Mouse (Mus musculus) brain, embryonic 14.5 days (tissue): ENCODE data around the gene Als2.
A peak's percentile ranks its signal among the peaks of the same experiment; 100 is the strongest.

Source experiments
- CTCF ChIP-seq: fragments of 200-500 bp; IDR thresholded peaks from 2 replicates; pipeline ENCODE4 v1.5.1; 2012; ENCODE audit warnings: inconsistent platforms, mild to moderate bottlenecking, moderate library complexity, borderline replicate concordance; ENCODE audit not compliant: insufficient read depth, insufficient read length; ENCODE audit errors: extremely low read depth
- POLR2A ChIP-seq: fragments of 200-500 bp; IDR thresholded peaks from 2 replicates; pipeline ENCODE4 v1.6.1; 2012; ENCODE audit warnings: mild to moderate bottlenecking, inconsistent platforms, borderline replicate concordance; ENCODE audit not compliant: poor library complexity, insufficient read depth, insufficient read length, severe bottlenecking; ENCODE audit errors: extremely low read depth

- TF ChIP-seq CTCF: peak; percentile 68
- TF ChIP-seq POLR2A: no peak
Measured at GRCm38 (mm10) chr1:59237614-59238211, 682 bp upstream of the Als2 start.
